Mouse (Mus musculus): ENCODE measurements around the gene Lrrc42.

The Lrrc42 gene

DNA sequence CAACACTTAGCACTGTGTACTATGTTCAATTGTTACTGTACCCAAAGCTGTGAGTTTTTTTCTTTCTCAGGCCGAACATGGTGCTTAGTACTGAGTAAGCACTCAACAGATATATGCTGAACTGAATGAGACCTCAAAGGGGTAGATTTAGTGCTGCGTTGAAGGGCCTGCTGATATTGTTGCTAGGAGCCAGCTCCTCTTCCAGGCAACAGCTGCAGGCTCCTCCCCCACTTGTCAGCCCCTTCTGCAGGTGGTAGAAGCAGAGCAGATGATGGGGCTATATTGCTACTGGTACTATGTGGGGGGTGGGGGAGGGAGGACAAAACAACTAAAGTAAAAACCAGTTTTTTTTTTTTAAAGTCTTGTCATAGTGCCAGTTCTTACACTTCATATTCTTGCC lies 3.9 kb downstream of the Lrrc42 start:
- in situ Hi-C loops (cut with MboI), result loop anchor here (10.0 kb wide), 1 partner anchor 95 kb away; no protein-coding TSS in a partner anchor

DNA sequence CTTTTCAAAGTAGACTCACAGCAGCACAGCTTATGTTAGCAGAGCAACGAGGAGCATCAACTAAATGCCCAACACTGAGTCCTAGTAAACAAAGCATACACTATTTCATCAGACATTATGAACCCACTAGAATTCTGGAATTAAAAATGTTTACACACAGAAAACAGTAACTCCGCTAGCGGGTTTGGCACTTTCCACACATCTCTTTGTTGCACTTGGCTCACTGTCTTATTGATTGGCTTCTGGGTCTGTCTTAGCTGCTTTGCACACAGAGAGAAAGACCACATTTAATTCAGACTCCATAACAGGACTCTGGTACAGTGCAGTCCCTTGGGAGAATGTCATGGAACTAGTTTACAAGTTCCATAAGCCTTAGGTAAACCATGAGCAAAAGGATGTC lies 5.3 kb downstream of the Lrrc42 start:
- in situ Hi-C loops (cut with MboI), result loop anchor here (10.0 kb wide), 1 partner anchor 97 kb away; no protein-coding TSS in a partner anchor

- in situ Hi-C loops (cut with MboI), result loop anchor here (10.0 kb wide), 1 partner anchor 98 kb away; no protein-coding TSS in a partner anchor
These were observed 6.2 kb downstream of the Lrrc42 start for GRCm38 (mm10) chr4:107247110-107247509.

DNA sequence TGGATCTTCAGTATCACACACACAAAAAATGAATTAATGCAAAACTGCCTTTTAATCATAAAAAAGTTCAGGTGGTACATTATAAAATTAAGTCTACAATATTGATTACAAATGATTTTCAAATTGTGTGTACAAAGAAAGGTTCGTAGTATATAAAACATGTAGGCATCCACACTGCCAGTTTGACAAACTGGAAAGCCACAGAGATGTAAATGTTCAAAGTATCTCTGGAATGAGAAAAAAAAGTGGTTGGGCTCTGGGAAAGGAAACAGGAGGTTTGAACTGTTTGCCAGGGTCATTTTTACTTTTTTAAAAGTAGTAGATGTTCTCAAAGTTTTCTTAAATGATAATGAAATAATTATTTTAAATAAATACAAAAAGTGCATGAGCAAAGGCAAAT lies 7.3 kb downstream of the Lrrc42 start:
- in situ Hi-C loops (cut with MboI), result loop anchor here (10.0 kb wide), 1 partner anchor 99 kb away; no protein-coding TSS in a partner anchor

- in situ Hi-C loops (cut with MboI), result loop anchor here (10.0 kb wide), 1 partner anchor 99 kb away; no protein-coding TSS in a partner anchor
These were observed 8.0 kb downstream of the Lrrc42 start for GRCm38 (mm10) chr4:107245368-107245767.

GRCm38 (mm10) chr4:107243365-107244333 lies 9.7 kb downstream of the Lrrc42 start:
- in situ Hi-C loops (cut with MboI), result loop anchor here (10.0 kb wide), 1 partner anchor 101 kb away; no protein-coding TSS in a partner anchor

- in situ Hi-C loops (cut with MboI), result loop anchor here (10.0 kb wide), 1 partner anchor 105 kb away; no protein-coding TSS in a partner anchor
These were observed 13.1 kb downstream of the Lrrc42 start for GRCm38 (mm10) chr4:107240196-107240595.

DNA sequence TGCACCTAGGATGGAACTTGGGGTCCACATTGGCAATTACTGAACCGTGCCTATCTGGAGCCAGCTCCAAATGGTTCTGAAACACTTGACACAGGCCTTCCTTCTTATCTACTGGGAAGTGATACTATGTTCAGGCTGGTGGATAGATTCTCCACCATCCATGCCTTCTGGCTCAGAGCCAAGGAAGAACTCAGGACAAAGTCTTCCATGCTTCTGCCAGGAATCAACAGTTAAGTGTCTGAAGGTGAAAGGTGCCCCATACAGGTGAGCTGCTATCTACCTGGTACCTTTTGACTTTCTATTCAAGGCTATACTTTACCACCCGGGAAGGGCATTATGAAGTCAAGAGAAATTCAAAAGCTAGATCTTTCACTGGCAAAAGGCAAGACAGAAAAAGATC lies 15.1 kb downstream of the Lrrc42 start:
- in situ Hi-C loops (cut with MboI), result no loop called here

DNA sequence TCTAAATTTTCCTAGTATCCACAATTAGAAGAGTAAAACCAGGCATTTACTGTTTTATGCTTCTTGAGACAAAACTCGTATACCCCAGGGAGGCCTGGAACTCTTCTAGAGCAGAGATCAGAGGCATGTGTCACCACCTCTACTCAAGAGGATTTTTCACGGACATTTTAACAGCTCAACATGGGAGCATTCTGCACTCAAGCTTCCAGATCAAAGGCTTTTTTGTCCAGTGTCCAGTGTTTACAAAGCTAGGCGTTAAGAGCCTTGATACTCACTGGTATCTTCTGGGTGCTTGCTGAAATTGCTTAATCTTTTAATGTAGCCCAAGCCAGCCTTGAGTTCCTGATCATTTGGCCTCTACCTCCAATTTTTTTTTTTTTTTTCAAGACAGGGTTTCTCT lies 21.1 kb downstream of the Lrrc42 start:
- in situ Hi-C loops (cut with MboI), result no loop called here

DNA sequence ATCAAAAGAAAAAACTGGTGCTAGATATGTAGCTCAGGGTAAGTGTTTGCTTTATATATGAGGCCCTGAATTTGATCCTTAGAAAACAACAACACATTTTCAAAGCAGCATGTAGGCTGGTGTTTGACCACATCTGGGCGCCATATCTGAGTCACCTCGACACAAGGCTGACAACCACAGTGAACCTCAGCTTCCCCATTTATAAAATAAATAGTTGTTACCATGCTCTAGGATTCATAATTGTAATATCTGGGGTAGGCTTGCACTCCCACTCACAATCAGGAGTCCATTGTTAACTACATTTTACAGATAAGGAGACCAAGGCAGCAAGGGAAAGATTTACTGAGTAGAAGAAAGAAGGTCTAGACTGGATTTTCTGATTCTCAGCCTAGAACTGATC lies 27.0 kb downstream of the Lrrc42 start:
- in situ Hi-C loops (cut with MboI), result no loop called here

DNA sequence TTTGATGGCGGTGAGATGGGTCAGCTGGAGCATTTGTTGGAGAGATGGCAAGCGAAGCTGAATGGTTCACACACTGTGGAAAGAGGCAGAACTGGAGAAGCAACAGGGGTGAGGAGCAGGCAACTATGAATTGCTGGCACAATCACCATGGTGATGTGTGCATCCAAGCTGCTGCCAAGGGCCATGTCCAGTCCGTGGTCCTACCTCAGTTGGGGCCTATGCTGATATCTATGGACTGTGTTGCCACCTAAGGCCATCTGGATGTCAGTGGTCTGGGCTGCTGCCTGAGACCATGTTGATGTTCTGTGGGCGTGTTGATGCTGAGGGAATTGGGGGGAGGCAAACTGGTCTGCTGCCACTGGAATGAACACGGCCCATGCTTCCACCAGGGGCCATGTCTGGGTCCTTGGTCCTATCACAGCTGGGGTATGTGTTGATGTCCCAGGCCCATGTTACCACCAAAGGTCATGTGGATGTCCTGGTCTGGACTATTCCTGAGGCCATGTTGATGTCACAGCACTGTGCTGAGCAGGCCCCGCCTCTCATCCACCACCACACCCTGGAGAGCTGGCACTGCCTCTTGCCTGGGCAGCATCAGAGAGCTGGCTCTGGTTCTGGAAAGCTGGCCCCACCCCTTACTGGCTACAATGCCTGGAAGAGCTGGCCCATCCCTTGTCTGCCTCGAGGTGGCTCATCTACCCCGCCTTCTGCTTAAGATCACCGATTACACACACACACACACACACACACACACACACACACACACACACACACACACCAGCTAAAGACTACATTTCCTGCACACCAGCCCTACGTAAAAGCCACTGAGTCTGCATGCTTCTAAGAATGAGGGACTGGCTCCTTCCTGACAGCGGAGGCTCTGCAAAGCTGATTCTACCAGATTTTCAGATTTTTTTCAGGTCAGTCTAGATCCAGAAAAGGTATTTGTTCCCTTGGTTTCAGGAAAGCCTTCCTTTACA lies 29.8 kb downstream of the Lrrc42 start:
- in situ Hi-C loops (cut with MboI), result no loop called here

DNA sequence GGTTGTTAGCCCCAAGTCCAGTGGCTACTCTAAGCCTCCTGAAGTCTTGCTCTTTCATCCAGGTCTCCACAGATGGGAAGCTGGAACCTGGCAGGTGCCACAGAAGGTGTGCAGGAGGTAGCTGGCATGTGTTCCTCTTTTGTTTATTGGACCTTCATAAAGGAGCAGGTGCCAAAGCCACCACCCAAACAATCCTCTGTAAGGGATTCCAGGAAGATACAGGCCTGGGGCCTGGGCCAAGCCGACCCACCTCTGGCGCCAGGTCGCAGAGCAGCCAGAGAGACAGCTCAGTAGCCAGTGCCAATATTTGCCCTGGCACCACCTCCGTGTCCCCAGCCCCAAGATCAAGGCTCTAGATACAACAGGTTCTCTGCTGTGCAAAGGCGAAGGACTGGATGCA lies 31.8 kb downstream of the Lrrc42 start:
- in situ Hi-C loops (cut with MboI), result no loop called here

GRCm38 (mm10) chr4:107217574-107217973 lies 35.8 kb downstream of the Lrrc42 start:
- in situ Hi-C loops (cut with MboI), result no loop called here

GRCm38 (mm10) chr4:107213279-107214011 lies 39.9 kb downstream of the Lrrc42 start:
- in situ Hi-C loops (cut with MboI), result no loop called here

GRCm38 (mm10) chr4:107211936-107212335 lies 41.4 kb downstream of the Lrrc42 start:
- in situ Hi-C loops (cut with MboI), result no loop called here

GRCm38 (mm10) chr4:107211465-107211864 lies 41.9 kb downstream of the Lrrc42 start:
- in situ Hi-C loops (cut with MboI), result no loop called here

GRCm38 (mm10) chr4:107210483-107211097 lies 42.7 kb downstream of the Lrrc42 start:
- in situ Hi-C loops (cut with MboI), result no loop called here

GRCm38 (mm10) chr4:107208880-107209279 lies 44.5 kb downstream of the Lrrc42 start, which contains the start of gene Ldlrad1:
Gene Ldlrad1 (plus strand): TSS chr4:107209180.
- in situ Hi-C loops (cut with MboI), result no loop called here

GRCm38 (mm10) chr4:107207016-107207415 lies 46.3 kb downstream of the Lrrc42 start:
- in situ Hi-C loops (cut with MboI), result no loop called here

GRCm38 (mm10) chr4:107203001-107203400 lies 50.3 kb downstream of the Lrrc42 start:
- in situ Hi-C loops (cut with MboI), result no loop called here

DNA sequence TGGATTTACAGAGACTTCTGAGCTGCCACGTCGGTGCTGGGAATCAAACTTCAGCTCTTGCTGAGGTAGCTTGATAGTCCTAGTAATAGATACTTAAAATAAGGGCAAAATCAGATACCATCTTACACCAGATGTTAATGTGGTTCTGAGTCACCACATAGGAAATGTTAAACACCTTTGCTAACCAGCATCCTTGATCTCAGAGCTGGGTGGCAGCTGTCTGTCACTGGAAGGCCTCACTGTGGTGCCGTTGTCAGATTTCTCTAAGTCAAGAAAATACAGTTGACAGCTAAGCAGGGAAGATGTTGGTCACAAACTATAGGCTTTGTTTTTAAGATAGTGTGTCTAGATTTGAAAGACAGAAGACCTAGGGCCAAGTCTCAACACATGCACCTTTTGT lies 51.6 kb downstream of the Lrrc42 start:
- in situ Hi-C loops (cut with MboI), result no loop called here
